Mouse (Mus musculus) erythroid progenitor cell, adult 5-6 weeks (primary cell): ENCODE data around the gene Usp29. TPM values are rescaled to one million over a fixed set of nuclear protein-coding genes. Genes with fewer than 3 reads are reported as not detected.

Source experiments
- ATAC-seq: replicated peaks from 2 replicates; pipeline ENCODE4 v1.8.0; 2016; ENCODE audit warnings: moderate number of reproducible peaks, mild to moderate bottlenecking, moderate TSS enrichment, inconsistent platforms; ENCODE audit not compliant: poor library complexity, low FRiP score, severe bottlenecking
- total RNA-seq, 2 experiments: library from RNA; stranded (forward) in 1 of 2; stranded (reverse) in 1 of 2; fragments of 150-400 nt in 1 of 2; fragments of 186-747, 209-891 nt in 1 of 2; gene quantifications; 2 replicates each; pipeline versions ENCODE4 v1.2.3 to v1.2.4; 2015 to 2017; ENCODE audit warnings: low replicate concordance in 2 of 2

The Usp29 gene
- total RNA-seq, 2 experiments from 2014 or later = not detected

DNA sequence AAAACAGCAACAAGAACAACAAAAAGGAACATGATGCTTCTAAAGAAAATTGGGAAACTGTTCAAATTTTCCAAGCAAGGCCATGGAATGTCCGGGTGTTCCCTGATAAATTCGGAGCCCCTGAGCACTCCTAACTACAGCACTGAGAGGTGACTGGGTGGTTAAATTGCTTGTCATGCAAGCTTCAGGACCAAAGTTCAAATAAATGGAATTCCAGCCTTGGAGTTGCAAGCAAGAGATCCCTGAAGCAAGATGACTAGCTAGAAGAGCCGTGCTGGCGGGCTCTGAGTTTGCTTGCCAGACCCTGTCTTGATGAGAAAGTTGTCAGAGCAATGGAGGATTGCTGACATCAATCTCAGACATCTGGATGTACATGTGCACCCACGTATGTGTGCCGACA, 71.3 kb downstream of the Usp29 start:
- no peak for ATAC-seq

DNA sequence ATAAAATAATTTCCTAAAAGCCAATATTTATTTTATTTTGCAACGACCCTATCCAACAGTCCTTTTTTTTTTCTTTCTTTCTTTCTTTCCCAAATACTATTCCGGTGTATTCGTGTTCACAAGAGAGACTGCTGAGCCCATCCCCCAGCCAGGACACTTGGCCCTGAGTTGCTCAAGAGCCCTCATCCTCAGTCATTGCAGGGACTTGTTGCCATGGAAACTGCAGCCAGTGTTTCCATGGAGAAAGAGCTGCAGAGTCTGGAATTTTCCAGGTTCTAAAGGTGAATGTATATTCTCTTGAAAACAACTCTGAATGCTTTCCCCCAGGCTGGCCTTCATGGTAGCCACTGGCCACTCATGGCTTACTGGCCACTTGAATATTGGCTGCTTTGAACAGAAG, 80.2 kb downstream of the Usp29 start:
- no peak for ATAC-seq

- no peak for ATAC-seq
Measured at GRCm38 (mm10) chr7:6814971-6815370, 84.6 kb downstream of the Usp29 start.

GRCm38 (mm10) chr7:6816706-6817376, 86.5 kb downstream of the Usp29 start:
- ATAC-seq = no peak

GRCm38 (mm10) chr7:6820296-6820695, 89.9 kb downstream of the Usp29 start:
- ATAC-seq = no peak

GRCm38 (mm10) chr7:6822633-6823032, 92.3 kb downstream of the Usp29 start:
- ATAC-seq = no peak

- ATAC-seq = no peak
Measured at GRCm38 (mm10) chr7:6823673-6824072, 93.3 kb downstream of the Usp29 start.

DNA sequence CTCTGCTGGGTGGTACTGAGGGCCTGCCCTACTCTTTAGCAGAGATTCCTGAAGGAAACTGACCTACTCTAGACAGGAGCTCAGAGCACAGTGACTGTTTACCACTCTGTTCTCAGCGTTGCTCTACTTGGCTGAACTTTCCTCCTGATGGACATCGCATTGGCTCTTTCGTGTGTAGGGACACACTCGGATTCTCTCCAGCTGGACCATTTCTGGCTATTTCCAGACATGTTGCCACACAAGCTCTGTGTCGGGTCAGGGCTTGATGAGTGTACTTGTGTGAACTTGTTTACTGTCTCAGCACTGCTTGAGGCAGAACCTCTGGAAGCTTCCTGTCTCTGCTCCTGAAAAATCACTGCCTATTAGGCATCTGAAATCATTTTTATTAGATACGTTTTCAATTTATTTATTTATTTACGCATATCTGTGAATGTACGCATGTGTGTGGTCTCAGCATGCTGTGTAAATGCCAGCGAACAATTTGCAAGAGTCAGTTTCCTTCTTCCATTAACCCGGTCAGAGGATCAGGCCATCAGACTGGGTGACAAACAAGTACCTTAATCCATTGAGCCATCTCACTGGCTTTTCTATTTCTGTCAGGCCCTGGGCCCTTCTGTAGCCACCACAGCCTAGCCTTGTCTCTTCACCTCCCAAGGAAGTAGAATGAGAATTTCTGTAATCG, 95.7 kb downstream of the Usp29 start:
- ATAC-seq = no peak

DNA sequence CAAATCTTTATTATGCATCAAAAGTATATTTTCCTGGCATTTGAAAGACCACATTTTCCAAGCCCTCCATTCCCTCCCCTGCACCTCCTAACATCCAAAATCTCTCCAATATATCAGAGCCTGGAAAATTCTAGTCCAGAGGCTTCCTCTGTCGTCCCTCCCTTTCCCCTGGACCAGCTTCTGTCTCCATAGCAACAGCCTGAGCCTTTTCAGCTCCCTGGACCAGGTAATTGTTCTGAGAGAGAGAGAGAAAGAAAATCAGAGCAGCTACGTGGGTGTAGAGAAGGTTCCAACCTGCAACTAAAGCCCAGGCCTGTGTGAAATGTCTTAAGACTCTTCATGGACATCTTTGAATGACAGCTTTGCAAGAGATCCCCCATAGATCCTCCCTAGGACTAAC, 98.8 kb downstream of the Usp29 start:
- no peak for ATAC-seq

GRCm38 (mm10) chr7:6834950-6835349, 104.6 kb downstream of the Usp29 start:
- ATAC-seq = no peak

GRCm38 (mm10) chr7:6835351-6835750, 105.0 kb downstream of the Usp29 start:
- ATAC-seq = no peak

GRCm38 (mm10) chr7:6837297-6837925, 107.0 kb downstream of the Usp29 start:
- ATAC-seq = no peak

GRCm38 (mm10) chr7:6837926-6838554, 107.7 kb downstream of the Usp29 start:
- ATAC-seq = no peak

DNA sequence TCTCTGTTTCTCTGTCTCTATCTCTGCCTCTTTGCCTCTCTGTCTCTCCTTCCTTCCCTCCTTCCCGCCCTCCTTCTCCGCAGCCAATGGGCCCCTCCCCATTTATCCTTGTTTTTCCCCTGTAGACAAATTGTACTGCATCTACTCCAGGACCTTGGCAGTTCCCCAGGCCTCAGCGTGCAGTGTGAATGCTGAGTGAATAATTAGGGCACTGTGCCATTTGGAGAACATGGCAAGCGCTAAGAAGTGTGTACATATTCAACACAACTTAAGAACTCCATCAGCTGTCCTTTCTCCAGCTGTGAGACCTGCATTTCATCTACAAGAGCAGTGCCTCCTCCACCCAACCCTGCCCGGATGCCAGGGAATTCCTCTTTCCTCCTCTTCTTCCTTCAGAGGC, 110.5 kb downstream of the Usp29 start:
- ATAC-seq = no peak

- ATAC-seq = no peak
Measured at GRCm38 (mm10) chr7:6849495-6849894, 119.1 kb downstream of the Usp29 start.

GRCm38 (mm10) chr7:6850321-6850720, 119.9 kb downstream of the Usp29 start:
- ATAC-seq = no peak

DNA sequence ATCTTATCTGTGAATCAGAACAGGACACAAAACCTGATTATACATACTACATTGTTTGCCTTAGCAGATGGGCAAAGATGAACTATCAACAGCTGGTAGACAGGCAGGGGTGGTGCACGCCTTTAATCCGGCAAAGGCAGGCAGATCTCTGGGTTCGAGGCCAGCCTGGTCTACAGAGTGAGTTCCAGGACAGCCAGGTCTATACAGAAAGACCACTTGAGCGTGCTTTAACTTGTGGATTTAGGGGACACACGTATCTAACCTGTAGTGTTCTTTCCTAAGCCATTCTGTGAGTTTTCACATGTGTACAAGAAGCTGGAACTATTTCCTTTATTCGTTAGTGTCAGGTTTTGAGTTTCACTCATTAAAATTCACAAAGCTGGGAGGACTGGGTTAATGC, 120.9 kb downstream of the Usp29 start:
- no peak for ATAC-seq

DNA sequence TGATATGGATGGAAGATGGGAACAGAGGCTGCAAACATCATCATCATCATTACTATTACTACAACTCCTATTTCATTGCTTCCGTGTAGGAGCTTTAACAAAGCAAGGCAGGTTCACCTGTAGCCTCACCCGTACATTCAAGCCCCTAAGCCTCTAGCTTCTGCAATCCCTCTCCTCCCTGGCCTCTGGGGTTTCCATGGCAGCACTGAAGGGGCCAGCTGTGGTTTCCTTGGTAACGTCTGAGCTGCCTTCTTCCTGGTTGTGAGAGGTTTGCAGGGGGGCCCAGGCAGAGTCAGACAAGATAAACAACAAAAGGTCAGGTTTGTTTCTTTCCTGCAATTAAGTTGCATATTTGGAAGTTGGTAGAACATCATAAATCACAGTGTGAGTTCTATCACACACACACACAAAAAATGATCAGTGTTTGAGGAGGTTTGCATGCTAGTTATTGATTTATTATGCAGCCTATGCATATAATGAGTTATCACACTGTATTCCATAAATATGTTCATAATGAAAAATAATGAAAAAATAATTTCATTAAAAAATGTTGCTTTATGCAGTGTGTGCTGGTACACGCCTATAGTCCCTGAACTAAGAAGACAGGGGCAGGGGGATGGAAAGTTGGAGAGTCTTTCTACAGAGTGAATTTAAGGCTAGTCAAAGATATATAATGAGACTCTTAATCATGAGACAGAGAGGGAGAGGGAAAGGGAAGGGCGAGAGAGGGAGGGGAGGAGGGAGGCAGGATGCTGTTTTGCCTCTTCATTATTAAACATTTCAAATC, 121.5 kb downstream of the Usp29 start:
- no peak for ATAC-seq

GRCm38 (mm10) chr7:6855613-6856405, 125.4 kb downstream of the Usp29 start:
- ATAC-seq = no peak
